Mouse (Mus musculus): Measurements from ENCODE around the gene Slc40a1. TPM values are rescaled to one million over a fixed set of nuclear protein-coding genes. Genes with fewer than 3 reads are reported as not detected.

The Slc40a1 gene
- total RNA-seq, 2 experiments from 2014 or later: 25.5 to 38.3 TPM

DNA sequence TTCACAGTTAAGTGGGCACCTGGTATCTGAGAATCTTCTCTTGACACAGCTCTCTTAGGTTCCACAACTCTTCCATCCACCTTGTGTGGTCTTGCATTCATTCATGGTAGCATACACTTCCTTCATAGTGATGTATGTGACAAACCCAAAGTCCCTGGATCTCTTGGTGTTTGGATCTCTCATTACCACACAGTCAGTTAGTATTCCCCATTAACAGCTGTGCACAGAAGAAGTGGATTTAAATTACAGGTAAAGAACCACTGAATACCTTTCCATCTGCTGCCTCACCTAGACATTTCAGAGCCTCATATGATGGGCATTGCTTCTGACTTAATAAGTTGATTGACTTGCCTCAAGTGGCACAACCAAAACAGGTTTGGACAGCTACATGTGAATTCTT is 36.1 kb downstream of the Slc40a1 start, which contains the start of gene Gm5269:
TSS of gene Gm5269 (minus strand) at position 101 of the 400 bp plus-strand sequence.
- ATAC-seq (replicated peaks; ENCODE audit: poor library complexity): no peak

DNA sequence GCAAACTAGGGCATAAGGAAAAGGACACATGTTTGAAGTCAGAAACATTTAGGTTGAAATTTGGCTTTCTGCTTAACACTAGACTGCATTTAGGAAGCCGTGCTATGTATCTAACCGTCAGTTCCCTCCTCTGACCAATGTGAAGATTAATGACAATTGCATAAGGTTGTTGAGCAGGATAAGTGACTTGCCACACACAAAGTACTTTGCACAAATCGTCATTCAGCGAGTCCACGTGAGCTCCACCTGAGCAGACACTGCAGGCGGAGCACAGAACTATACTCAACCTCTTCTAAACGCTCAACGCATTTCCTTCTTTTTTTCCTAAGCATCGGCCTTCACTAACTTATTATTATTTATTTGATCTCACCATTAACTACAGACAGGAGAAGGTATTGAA is 39.5 kb downstream of the Slc40a1 start:
- peak; percentile 42; the same call in 1 of the 2 replicates for ATAC-seq (replicated peaks; ENCODE audit: poor library complexity)

DNA sequence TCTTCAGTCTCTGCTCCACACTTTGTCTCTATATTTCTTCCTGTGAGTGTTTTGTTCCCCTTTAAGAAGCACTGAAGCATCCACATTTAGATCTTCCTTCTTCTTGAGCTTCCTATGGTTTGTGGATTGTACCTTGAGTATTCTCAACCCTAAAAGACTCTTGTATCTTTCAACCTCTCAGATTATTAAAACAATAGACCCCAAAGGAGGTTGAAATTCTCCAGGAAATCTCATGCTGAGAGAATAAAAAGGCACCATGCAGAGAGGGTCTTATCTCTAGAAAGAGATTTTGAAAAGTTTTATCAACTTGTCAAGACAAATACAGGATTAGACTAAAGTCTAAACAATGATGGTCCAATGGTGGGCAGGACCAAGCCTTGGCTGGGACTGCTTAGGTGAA is 42.9 kb downstream of the Slc40a1 start:
- ATAC-seq (replicated peaks; ENCODE audit: poor library complexity): no peak

DNA sequence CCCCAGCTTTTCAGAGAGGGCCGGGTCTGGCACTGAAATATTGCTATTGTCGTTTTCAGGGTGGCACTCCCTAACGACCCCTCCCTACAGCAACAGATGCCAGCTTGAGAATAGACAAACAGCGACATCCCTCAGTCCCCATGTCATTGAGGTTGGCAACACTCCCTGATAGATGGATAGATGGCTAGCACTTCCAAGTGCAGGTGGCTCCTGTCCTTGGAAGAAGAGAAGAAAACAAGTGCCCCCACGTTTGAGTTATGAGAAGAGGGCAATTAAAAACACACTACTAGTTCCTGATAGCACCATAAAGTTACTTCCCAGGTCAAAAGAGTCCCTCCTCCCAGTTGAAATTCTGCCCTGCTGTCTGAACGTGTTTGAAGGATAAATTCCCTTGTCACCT is 44.2 kb downstream of the Slc40a1 start:
- no peak for ATAC-seq (replicated peaks; ENCODE audit: poor library complexity)

DNA sequence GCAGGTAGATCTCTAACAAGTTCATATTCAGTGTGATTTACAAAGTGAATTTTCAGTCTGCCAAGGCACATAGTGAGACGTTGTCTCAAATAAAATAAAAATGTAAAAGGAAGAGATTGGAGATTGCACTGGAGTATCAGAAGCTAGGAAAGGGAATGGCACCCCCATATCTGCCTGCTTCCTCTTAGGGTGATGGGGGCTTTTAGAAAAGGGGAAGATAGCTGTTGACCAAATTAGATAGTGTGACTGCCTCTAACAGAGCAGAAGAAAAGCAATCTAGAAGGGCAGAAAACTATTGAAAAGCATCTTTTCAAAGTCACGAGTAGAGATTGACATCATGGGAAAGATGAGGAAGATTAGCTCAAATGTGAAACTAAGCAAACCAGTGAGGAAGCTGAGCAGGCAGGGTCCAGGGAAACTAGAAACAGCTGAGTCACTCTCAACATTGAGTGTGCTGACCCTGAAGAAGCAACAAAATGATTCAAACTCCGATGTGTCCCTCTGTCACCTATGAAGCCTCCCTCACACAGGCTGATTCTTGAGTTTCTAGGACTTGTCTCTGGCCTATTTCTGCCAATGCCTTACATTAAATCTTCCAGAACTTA is 45.0 kb downstream of the Slc40a1 start:
- peak; percentile 87 for ATAC-seq (replicated peaks; ENCODE audit: poor library complexity)

DNA sequence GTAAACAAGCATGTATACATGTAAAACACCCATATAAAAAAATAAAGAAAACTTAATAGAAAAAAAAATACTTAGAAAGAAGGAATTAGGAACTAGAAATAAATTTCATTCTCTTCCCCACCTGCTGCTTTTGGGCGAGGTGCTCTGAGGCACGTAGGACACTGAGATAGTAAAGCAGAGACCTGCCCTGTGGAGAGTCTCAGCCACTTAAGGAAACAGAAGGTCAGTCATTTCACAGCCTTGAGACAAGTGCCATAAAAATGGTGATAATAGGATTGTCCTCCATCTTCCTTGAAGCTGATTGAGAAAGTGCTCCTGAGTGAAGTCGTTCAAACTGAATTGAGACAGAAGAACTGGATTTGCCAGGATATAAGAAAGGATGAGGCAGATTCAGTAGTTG is 48.9 kb downstream of the Slc40a1 start:
- ATAC-seq (replicated peaks; ENCODE audit: poor library complexity): no peak

DNA sequence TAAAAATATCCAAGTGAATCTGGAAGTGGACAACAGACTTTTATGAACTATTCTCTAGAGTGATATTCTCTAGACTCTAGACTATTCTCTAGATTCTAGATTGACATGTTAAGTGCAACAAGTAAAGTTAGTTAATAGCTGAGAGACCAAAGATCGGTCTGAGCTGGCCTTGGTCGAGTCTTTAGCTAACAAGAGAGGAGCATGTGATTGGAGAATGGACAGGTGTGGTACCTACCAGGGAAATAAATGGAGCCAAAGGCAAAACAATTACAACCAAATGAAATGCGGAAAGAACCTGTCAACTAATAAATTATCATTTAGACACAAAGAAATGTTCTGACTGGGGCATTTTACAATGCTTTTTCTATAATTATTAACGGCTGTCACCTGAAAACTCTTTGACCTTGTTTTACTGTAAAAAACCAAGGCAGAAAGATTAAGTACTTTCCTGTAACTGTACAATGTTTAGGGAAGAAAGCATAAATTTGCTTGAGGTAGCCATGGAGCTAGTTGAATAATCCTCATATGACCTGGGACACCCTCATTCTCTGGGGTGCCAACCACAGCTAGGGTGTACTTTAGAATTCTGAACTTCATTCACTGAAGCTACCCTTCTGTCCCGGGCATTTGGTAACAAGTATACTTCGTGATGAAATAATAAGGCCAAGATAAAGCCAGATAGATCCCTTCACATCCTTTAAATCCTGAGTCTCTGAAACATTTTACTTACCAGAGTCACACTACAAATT is 49.7 kb downstream of the Slc40a1 start:
- no peak for ATAC-seq (replicated peaks; ENCODE audit: poor library complexity)

DNA sequence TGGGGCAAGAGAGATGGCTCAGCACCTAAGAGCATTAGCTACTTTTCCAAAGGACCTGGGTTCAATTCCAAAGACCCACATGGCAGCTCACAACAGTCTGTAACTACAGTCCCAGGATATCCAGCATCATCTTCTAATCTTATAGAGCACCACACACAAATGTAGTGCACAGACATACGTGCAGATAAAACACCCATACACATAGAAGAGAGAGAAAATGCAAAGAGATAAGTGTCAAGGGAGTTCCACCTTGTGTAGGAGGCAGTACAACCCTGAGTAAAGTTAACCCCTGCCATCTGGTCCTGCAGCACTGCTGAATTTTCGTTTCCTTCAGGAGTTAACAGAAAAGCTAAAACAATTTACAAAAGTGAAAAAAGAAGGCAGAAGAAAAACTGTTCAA is 50.7 kb downstream of the Slc40a1 start:
- peak; percentile 65; the same call in 1 of the 2 replicates for ATAC-seq (replicated peaks; ENCODE audit: poor library complexity)

DNA sequence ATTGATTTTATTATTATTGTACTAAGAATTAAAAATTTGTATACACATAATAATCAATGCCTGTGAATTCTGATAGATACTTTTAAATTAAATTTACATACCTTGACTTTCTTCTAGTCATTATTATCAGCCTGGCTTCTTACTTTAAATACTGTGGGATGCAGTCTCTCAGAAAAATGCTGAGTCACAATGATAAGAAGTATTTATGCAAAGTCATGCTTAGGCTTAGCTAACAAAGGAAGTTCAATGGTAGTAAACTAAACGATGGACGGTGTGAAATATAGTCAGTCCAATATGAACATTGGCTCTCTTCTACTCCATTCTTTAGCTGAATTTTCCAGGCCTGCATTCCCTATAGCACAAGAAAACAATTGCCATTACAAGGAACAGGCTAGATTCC is 53.1 kb downstream of the Slc40a1 start:
- peak; percentile 68 for ATAC-seq (replicated peaks; ENCODE audit: poor library complexity)

DNA sequence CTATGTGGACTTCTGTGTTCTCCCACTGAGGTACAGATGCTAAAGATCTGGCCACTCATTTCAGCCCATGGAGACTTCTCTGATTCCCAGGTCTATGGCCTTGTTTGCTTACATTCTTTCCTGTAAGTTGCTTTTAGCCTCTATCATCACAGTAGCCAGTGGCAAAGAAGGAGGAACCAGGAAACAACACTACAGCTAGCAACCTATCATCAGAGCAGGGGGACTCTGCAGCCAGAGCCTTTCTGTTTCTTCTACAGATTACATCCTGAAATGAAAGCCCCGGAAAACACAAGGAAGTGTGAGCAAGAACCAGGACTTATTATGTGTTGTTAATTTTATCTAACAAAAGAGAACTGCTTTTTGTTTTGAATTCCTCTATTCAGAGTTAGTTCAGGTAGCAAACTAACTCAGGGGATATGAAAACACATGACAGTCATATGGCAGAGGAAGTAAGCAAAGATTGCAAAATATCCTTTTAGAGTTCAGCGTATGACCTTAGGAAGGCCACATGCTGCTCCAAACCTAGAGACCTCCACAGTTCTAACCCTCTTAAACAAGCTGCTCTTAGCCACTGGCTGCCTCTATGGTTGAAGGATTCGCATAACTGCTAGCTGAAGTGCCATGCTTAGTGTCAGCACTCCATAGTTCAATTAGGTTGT is 57.7 kb downstream of the Slc40a1 start:
- peak; percentile 79 for ATAC-seq (replicated peaks; ENCODE audit: poor library complexity)

DNA sequence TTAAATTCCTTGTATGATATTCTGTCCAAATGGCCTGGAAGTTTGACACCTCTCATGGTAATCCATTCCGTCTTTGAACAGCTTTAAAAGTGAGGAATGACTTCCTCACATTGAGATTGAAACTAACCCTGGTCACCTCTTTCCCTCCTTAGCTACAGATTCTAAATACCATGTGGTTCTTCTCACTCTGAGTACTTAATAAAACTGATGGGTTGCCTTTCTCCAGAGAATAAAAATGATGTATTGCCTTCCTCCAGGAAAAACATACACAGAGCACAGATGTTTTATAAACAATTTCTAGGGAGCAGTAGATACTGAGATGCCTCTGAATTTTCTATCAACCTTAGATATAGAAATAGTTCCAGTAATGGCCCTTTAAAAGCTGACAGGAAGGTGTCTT is 58.3 kb downstream of the Slc40a1 start:
- no peak for ATAC-seq (replicated peaks; ENCODE audit: poor library complexity)

DNA sequence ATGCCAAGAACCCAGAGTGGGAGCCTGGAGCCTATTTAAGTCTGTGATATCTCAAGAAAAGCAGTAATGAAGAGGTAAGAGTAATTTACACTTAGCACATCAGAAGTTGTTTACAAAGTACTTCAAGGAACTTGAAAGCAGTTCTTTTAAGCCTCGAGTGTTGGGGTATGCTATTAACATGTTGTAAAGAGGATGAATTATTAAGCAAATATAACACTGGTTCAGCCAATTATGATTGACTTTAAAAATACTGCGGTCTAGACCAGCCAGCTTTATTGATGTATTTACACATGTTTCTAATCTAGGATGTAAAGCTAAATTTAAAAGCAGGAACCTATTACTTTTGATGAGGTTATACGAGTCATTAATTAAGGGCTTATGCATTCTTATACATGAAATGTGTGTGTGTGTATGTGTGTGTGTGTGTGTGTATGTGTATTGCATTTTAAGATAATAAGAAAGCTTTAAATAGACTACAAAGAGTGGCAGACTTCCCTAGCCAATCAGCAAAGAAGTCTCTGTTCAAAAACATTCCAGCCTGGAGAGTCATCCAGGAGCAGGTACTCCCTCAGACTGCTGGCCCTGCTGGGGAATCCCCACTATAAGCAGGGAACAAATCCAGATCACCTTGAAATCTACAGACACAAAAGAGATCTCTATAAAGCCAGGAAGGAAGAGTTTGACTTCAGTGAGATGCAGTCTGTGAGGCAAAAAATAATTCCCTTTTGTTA is 59.9 kb downstream of the Slc40a1 start:
- ATAC-seq (replicated peaks; ENCODE audit: poor library complexity): no peak

DNA sequence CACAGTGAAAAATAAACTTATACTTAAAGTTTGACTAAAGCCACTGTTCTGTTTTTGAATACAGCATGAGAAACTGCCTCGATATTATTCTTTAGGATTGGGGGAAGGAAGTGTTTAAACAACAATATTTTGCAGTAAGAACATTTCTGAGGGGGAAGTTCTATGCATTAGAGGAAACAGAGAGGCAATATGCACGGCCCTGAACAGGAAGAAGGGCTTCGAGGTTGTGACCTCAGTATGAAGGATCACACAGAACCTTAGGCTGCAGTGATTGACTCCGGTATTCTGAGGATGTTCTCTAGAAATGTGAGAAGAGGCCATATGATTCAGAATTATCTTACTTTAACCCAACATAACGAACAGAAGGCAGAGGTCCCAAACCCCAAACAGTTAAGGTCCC is 60.6 kb downstream of the Slc40a1 start:
- peak; percentile 56 for ATAC-seq (replicated peaks; ENCODE audit: poor library complexity)

DNA sequence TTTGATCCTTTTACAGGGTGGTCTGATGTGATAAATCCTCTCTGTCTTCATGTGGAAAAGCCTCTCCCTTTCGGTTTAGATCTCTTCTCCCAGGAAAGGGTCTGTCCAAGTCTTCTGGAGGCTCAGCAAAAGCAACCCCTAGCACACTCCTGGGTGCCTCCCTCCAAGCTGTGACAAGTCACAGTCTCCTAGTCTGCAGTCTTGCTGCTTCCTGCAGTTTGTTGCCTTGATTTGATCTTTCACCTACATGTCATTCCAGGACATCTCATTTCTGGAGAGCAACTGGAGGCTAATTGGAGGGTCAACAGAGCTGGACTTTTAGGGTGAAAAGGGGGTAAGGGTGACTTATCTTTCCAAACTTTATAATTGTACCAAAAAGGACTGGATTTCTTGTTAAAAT is 61.0 kb downstream of the Slc40a1 start:
- ATAC-seq (replicated peaks; ENCODE audit: poor library complexity): no peak

DNA sequence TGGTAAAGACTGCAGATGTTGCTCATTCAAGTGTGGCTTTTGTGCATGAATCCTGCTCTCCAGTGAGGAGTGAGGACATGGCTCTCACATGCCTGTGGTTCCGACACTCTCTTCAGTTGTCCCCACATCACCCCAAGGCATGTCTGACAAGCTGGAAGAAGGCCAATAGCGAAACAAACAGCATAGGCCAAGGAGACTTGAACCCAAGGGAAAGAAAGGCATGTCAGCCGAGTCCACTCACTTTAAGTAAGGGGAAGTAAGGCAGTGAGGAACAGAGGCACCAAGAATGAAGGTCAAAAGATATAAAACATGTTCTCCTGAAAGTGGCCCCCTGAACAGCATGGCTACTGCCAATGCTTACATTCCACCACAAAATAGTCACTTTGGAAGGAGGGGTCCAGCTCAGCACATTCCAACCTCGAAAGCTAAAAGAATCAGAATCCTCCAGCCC is 61.7 kb downstream of the Slc40a1 start:
- no peak for ATAC-seq (replicated peaks; ENCODE audit: poor library complexity)

DNA sequence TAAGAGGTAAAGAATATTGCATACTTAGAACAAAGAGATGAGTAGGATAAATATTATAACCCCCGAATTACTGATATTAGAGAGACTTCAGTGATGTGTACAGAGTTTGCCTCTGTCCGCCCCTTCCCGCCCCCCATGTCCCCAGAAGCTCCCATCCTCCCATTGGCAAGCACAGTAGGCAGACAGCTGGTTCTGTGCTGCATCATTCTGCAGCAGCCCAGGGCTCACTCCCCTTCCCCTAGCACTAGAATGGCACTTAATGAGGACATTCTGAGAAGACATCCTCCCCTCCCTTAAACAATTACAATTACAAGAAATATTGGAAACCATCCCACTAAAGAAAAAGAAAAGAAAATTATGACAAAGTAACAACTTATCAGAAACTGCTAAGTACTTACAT is 62.7 kb downstream of the Slc40a1 start:
- no peak for ATAC-seq (replicated peaks; ENCODE audit: poor library complexity)

DNA sequence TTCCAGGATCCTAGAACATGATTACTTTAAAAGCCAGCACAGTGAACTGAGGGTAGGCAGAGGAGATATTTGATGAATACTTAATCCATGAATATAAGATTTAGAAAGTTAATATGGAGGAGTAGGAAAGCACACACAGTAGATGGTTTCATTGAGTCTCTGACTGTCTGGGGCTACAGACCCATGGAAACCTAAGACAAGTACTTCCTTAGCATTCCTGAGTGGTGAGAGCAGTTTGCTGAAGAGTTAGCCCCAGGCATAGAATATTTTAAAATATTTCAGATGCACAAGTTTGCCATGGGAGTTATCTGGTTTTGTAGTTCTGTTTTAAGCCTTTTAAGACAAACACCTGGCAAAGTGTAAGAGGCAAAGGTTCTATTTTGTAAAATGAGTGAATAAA is 65.2 kb downstream of the Slc40a1 start:
- ATAC-seq (replicated peaks; ENCODE audit: poor library complexity): no peak

DNA sequence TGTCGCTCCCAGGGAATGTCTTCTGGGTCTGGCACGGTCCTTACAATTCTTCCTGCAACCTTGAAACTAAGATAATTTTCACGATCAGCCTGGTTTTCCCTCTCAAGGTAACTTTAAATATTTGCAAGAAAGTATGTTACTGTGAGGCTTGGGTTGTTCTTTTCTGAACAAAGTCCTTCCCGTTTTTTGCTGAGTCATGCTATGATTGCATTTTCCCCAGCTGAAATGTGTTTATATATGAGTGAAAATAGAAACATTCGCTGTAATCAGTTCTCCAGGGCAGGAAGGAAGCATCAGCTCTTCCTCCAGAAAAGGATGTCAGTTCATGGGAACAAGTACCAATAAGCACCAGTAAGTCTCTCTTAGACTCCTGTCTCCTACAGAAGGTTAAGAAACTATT is 66.0 kb downstream of the Slc40a1 start:
- peak; percentile 65 for ATAC-seq (replicated peaks; ENCODE audit: poor library complexity)
